Mouse (Mus musculus) midbrain, embryonic 11.5 days (tissue): ENCODE results near the gene Cds1. TPM values are rescaled to one million over a fixed set of nuclear protein-coding genes. Genes with fewer than 3 reads are reported as not detected.

Source experiments
- ATAC-seq: fragments of 200-750 bp; cut with Nextera tagmentation; 2 replicates; pipeline ENCODE4 v1.8.0; 2017; ENCODE audit warnings: moderate TSS enrichment, moderate library complexity; ENCODE audit not compliant: low FRiP score
- DNase-seq: peaks from one replicate; pipeline ENCODE4 v3.0.0; 2015; ENCODE audit warnings: low spot score; ENCODE audit errors: missing footprints
- H3K27ac ChIP-seq: fragments of 300-500 bp; sonication (generic); 2 replicates; pipeline ENCODE4 v1.5.1; 2014; ENCODE audit warnings: low read depth, low read length
- H3K27me3 ChIP-seq: fragments of 300-500 bp; sonication (generic); 2 replicates; pipeline ENCODE4 v1.6.1; 2014; ENCODE audit warnings: mild to moderate bottlenecking, low read length, moderate library complexity, mixed read lengths; ENCODE audit not compliant: control insufficient read depth, insufficient read depth
- H3K36me3 ChIP-seq: fragments of 300-500 bp; sonication (generic); 2 replicates; pipeline ENCODE4 v1.6.1; 2014; ENCODE audit warnings: mild to moderate bottlenecking, low read length, moderate library complexity, mixed read lengths; ENCODE audit not compliant: control insufficient read depth, insufficient read depth
- H3K4me1 ChIP-seq: fragments of 300-500 bp; sonication (generic); 2 replicates; pipeline ENCODE4 v1.6.1; 2014; ENCODE audit warnings: low read length; ENCODE audit not compliant: control insufficient read depth, insufficient read depth
- H3K4me2 ChIP-seq: fragments of 300-500 bp; sonication (generic); 2 replicates; pipeline ENCODE4 v1.6.1; 2014; ENCODE audit warnings: mild to moderate bottlenecking, moderate library complexity
- H3K4me3 ChIP-seq: fragments of 300-500 bp; sonication (generic); 2 replicates; pipeline ENCODE4 v1.5.1; 2014; ENCODE audit warnings: low read depth, low read length
- H3K9ac ChIP-seq: fragments of 300-500 bp; sonication (generic); 2 replicates; pipeline ENCODE4 v1.6.1; 2014; ENCODE audit warnings: low read length
- H3K9me3 ChIP-seq: fragments of 300-500 bp; sonication (generic); 2 replicates; pipeline ENCODE4 v1.6.1; 2016; ENCODE audit warnings: low read length; ENCODE audit not compliant: control insufficient read depth
- WGBS: fragments of 180-500 bp; shearing (Covaris S2); extraction: QIAGEN DNeasy Blood & Tissue Kit; methylation state at CpG from one replicate; pipeline ENCODE4 v1.1.7; 2014; 5-methylcytosine and 5-hydroxymethylcytosine counted together
- polyA plus RNA-seq: library from polyadenylated mRNA; unstranded; fragments of >200 nt; fragmentation: Nextera tagmentation; extraction: Ambion mirVana; gene quantifications from 2 replicates; pipeline ENCODE4 v1.2.1, GENCODE M21; 2014

Gene Cds1
- 0.76 and 1.0 TPM in 2 replicates for polyA plus RNA-seq

GRCm38 (mm10) chr5:101764554-101765347 lies at the start of gene Cds1:
Gene Cds1, plus strand, starts transcription at chr5:101765130.
- H3K4me1 ChIP-seq = 0 out of 2 replicates have a peak, but pooled peaks cover 3% of the 10 kb centered on the region
- H3K9me3 ChIP-seq = no peaks in the 10 kb centered on the region
- ATAC-seq (peak; percentile 91), DNase-seq (peak; percentile 95)
- no peak within 1 kb of the TSS for H3K27ac ChIP-seq
- no peaks in the 10 kb centered on the region for H3K36me3 ChIP-seq
- peaks cover 54% of the 10 kb centered on the region for H3K27me3 ChIP-seq
- peak within 1 kb of the TSS; percentile 65 for H3K4me3 ChIP-seq
- H3K4me2 ChIP-seq = peak within 1 kb of the TSS; percentile 98
- peak within 1 kb of the TSS; percentile 62 for H3K9ac ChIP-seq
- under 1% methylated on average over 76 of the region's 91 CpGs for WGBS

- no peaks in the 10 kb centered on the region for H3K27me3 ChIP-seq
- no peak overlapping the region for H3K4me3 ChIP-seq
- H3K9ac ChIP-seq = no peak overlapping the region
- no peak overlapping the region for H3K4me2 ChIP-seq
- 88% methylated on average over 9 of the region's 9 CpGs for WGBS
- H3K36me3 ChIP-seq = no peaks in the 10 kb centered on the region
- DNase-seq (no peak), ATAC-seq (no peak)
- H3K27ac ChIP-seq = no peak overlapping the region
- H3K9me3 ChIP-seq = no peaks in the 10 kb centered on the region
- H3K4me1 ChIP-seq = no peaks in the 10 kb centered on the region
Measured at GRCm38 (mm10) chr5:101724216-101724615, 40.7 kb upstream of the Cds1 start.

GRCm38 (mm10) chr5:101724756-101725155 lies 40.2 kb upstream of the Cds1 start:
- ATAC-seq (no peak), DNase-seq (no peak)
- Histone ChIP-seq H3K9me3 (no peaks in the 10 kb centered on the region), H3K4me3 (no peak overlapping the region), H3K4me2 (no peak overlapping the region), H3K4me1 (no peaks in the 10 kb centered on the region), H3K9ac (no peak overlapping the region), H3K36me3 (no peaks in the 10 kb centered on the region), H3K27ac (no peak overlapping the region), H3K27me3 (no peaks in the 10 kb centered on the region)
- 95% methylated on average over 16 of the region's 16 CpGs for WGBS

- 82% methylated on average over 8 of the region's 8 CpGs for WGBS
- H3K4me2 ChIP-seq = no peak overlapping the region
- no peaks in the 10 kb centered on the region for H3K4me1 ChIP-seq
- H3K9me3 ChIP-seq = no peaks in the 10 kb centered on the region
- no peaks in the 10 kb centered on the region for H3K36me3 ChIP-seq
- H3K4me3 ChIP-seq = no peak overlapping the region
- no peak overlapping the region for H3K9ac ChIP-seq
- DNase-seq = no peak
- H3K27me3 ChIP-seq = no peaks in the 10 kb centered on the region
- ATAC-seq = no peak
- H3K27ac ChIP-seq = no peak overlapping the region
Measured at GRCm38 (mm10) chr5:101725703-101726102, 39.2 kb upstream of the Cds1 start.

- Histone ChIP-seq H3K27ac (no peak overlapping the region), H3K27me3 (no peaks in the 10 kb centered on the region)
- no peak for ATAC-seq
Measured at GRCm38 (mm10) chr5:101726371-101726770, 38.6 kb upstream of the Cds1 start.

GRCm38 (mm10) chr5:101728304-101728905 lies 36.5 kb upstream of the Cds1 start:
- ATAC-seq (no peak), DNase-seq (no peak)
- Histone ChIP-seq H3K9me3 (no peaks in the 10 kb centered on the region), H3K27ac (no peak overlapping the region), H3K4me2 (no peak overlapping the region), H3K4me3 (no peak overlapping the region), H3K9ac (no peak overlapping the region), H3K4me1 (no peaks in the 10 kb centered on the region), H3K27me3 (no peaks in the 10 kb centered on the region), H3K36me3 (no peaks in the 10 kb centered on the region)
- WGBS = 82% methylated on average over 8 of the region's 8 CpGs

More at GRCm38 (mm10) chr5:101726371-101726770, 38.6 kb upstream of the Cds1 start:
- 86% methylated on average over 6 of the region's 6 CpGs for WGBS
- Histone ChIP-seq H3K9ac (no peak overlapping the region), H3K4me3 (no peak overlapping the region), H3K4me1 (no peaks in the 10 kb centered on the region), H3K36me3 (no peaks in the 10 kb centered on the region), H3K9me3 (no peaks in the 10 kb centered on the region), H3K4me2 (no peak overlapping the region)
- no peak for DNase-seq

GRCm38 (mm10) chr5:101737341-101737740 lies 27.6 kb upstream of the Cds1 start:
- no peaks in the 10 kb centered on the region for H3K36me3 ChIP-seq
- no peak overlapping the region for H3K27ac ChIP-seq
- no peak for DNase-seq
- no peak for ATAC-seq
- no peaks in the 10 kb centered on the region for H3K9me3 ChIP-seq
- H3K4me3 ChIP-seq = no peak overlapping the region
- H3K9ac ChIP-seq = no peak overlapping the region
- no peaks in the 10 kb centered on the region for H3K4me1 ChIP-seq
- no peak overlapping the region for H3K4me2 ChIP-seq
- WGBS = 81% methylated on average over 3 of the region's 3 CpGs
- H3K27me3 ChIP-seq = no peaks in the 10 kb centered on the region

GRCm38 (mm10) chr5:101740471-101741223 lies 24.3 kb upstream of the Cds1 start:
- 89% methylated on average over 16 of the region's 16 CpGs for WGBS
- no peaks in the 10 kb centered on the region for H3K27me3 ChIP-seq
- DNase-seq = no peak
- H3K9ac ChIP-seq = no peak overlapping the region
- no peak overlapping the region for H3K27ac ChIP-seq
- no peak overlapping the region for H3K4me2 ChIP-seq
- no peaks in the 10 kb centered on the region for H3K36me3 ChIP-seq
- no peaks in the 10 kb centered on the region for H3K9me3 ChIP-seq
- no peak for ATAC-seq
- no peak overlapping the region for H3K4me3 ChIP-seq
- H3K4me1 ChIP-seq = no peaks in the 10 kb centered on the region

GRCm38 (mm10) chr5:101741224-101741591 lies 23.7 kb upstream of the Cds1 start:
- H3K36me3 ChIP-seq = no peaks in the 10 kb centered on the region
- no peaks in the 10 kb centered on the region for H3K27me3 ChIP-seq
- WGBS = 92% methylated on average over 4 of the region's 4 CpGs
- H3K4me2 ChIP-seq = no peak overlapping the region
- no peaks in the 10 kb centered on the region for H3K4me1 ChIP-seq
- H3K27ac ChIP-seq = no peak overlapping the region
- H3K4me3 ChIP-seq = no peak overlapping the region
- H3K9ac ChIP-seq = no peak overlapping the region
- ATAC-seq (no peak), DNase-seq (no peak)
- H3K9me3 ChIP-seq = no peaks in the 10 kb centered on the region
